Mouse (Mus musculus) intestine, embryonic 15.5 days (tissue): Measurements from ENCODE around the gene Pfkfb2. TPM values are rescaled to one million over a fixed set of nuclear protein-coding genes. Genes with fewer than 3 reads are reported as not detected.

ENCODE experiments used
- ATAC-seq: fragments of 200-750 bp; cut with Nextera tagmentation; 2 replicates; pipeline ENCODE4 v1.8.0; 2017; ENCODE audit warnings: moderate TSS enrichment, moderate library complexity
- H3K27ac ChIP-seq: fragments of 300-500 bp; sonication (generic); 2 replicates; pipeline ENCODE4 v1.5.1; 2015; ENCODE audit warnings: mild to moderate bottlenecking, inconsistent platforms
- H3K27me3 ChIP-seq: fragments of 300-500 bp; sonication (generic); replicated peaks from 2 replicates; pipeline ENCODE4 v1.6.1; 2015; ENCODE audit warnings: inconsistent platforms
- H3K36me3 ChIP-seq: fragments of 300-500 bp; sonication (generic); 2 replicates; pipeline ENCODE4 v1.6.1; 2015; ENCODE audit warnings: inconsistent platforms
- H3K4me1 ChIP-seq: fragments of 300-500 bp; sonication (generic); replicated peaks from 2 replicates; pipeline ENCODE4 v1.6.1; 2015; ENCODE audit warnings: inconsistent platforms
- H3K4me2 ChIP-seq: fragments of 300-500 bp; sonication (generic); replicated peaks from 2 replicates; pipeline ENCODE4 v1.6.1; 2015; ENCODE audit warnings: mild to moderate bottlenecking, inconsistent platforms
- H3K4me3 ChIP-seq: fragments of 300-500 bp; sonication (generic); replicated peaks from 2 replicates; pipeline ENCODE4 v1.5.1; 2015; ENCODE audit warnings: inconsistent platforms
- H3K9ac ChIP-seq: fragments of 300-500 bp; sonication (generic); 2 replicates; pipeline ENCODE4 v1.6.1; 2015; ENCODE audit warnings: inconsistent platforms
- H3K9me3 ChIP-seq: fragments of 300-500 bp; sonication (generic); 2 replicates; pipeline ENCODE4 v1.6.1; 2016; ENCODE audit warnings: inconsistent platforms
- WGBS: fragments of 180-500 bp; shearing (Covaris S2); methylation state at CpG from one replicate; pipeline ENCODE4 v1.1.7; 2015; 5-methylcytosine and 5-hydroxymethylcytosine counted together
- polyA plus RNA-seq: library from polyadenylated mRNA; unstranded; fragments of >200 nt; fragmentation: Nextera tagmentation; extraction: Ambion mirVana; gene quantifications from 2 replicates; pipeline ENCODE4 v1.2.1, GENCODE M21; 2015

Gene Pfkfb2
- polyA plus RNA-seq, 1 experiment from 2014 or later: 11.2 TPM

DNA sequence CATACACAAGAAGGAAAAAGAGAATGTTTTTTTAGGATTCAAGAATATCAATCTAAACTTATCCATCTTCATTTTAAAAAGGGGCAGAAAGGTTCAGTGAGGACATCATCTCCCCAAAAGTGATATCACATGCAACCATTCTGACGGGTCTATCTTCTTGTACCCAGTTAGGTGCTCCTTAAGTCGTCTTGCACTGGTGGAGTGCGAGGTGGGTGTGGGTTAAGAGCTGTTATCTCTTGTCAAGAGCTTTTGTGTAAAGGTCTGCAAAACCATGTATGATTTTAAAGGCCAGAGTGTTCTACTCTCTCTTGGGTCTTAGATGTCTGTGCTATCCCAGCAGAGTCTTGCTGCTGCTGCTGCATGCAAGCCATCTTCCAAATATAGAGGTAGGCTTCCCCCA lies 17.8 kb upstream of the Pfkfb2 start:
- Histone ChIP-seq H3K9me3 (no peaks in the 10 kb centered on the region), H3K4me1 (no peaks in the 10 kb centered on the region; the same call in 1 of the 2 replicates), H3K27me3 (no peaks in the 10 kb centered on the region), H3K9ac (no peak overlapping the region), H3K27ac (no peak overlapping the region), H3K36me3 (no peaks in the 10 kb centered on the region), H3K4me2 (no peak overlapping the region), H3K4me3 (no peak overlapping the region)
- no peak for ATAC-seq
- WGBS: 75% methylated on average over 3 of the region's 3 CpGs

DNA sequence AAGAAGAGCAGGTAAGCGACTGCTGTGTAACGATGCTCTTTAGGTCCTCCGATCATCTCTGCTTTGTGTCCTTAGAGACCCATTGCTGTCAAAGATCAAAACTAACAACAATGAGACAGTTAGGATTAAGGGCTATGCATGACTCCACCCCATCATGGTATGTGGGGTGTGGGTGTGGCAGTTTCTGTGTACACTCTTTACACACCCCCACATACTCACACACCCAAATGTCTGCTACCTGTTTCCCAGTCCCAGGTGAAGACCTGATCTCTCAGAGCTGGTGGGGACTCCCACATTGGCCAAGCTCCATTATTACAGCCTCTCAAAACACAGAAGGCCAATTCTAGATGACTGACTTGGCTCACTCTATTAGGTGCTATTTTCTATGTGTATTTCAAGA lies 16.5 kb upstream of the Pfkfb2 start:
- Histone ChIP-seq H3K4me2 (no peak overlapping the region), H3K4me1 (peaks cover 10% of the 10 kb centered on the region; the same call in 1 of the 2 replicates), H3K36me3 (no peaks in the 10 kb centered on the region), H3K4me3 (no peak overlapping the region), H3K9me3 (no peaks in the 10 kb centered on the region), H3K27me3 (no peaks in the 10 kb centered on the region), H3K9ac (no peak overlapping the region), H3K27ac (no peak overlapping the region)
- ATAC-seq: peak; percentile 42; the same call in 1 of the 2 replicates
- WGBS: 99% methylated on average over 3 of the region's 3 CpGs

DNA sequence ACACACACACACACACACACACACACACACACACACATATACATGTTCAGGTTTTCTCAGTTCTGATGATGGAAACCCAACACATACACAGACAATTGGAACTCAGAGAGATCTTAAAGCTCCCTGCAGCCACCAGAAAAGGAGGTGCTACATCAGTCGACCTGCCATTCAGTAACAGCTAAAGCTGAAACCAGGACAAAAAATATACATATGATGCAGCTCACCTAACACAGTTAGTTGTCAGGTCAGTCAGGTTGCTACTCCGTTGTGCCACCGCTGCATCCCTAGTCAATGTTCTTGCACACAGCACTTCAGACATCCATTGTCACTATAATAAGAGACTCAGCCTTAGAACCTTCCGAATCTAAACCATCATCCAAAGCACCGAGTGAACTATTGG lies 15.9 kb upstream of the Pfkfb2 start:
- no peak overlapping the region for H3K4me3 ChIP-seq
- H3K9ac ChIP-seq: no peak overlapping the region
- H3K4me2 ChIP-seq: no peak overlapping the region
- no peaks in the 10 kb centered on the region for H3K9me3 ChIP-seq
- H3K27me3 ChIP-seq: no peaks in the 10 kb centered on the region
- ATAC-seq: no peak
- WGBS: 87% methylated on average over 5 of the region's 5 CpGs
- peaks cover 16% of the 10 kb centered on the region; the same call in 1 of the 2 replicates for H3K4me1 ChIP-seq
- H3K27ac ChIP-seq: no peak overlapping the region
- no peaks in the 10 kb centered on the region for H3K36me3 ChIP-seq

DNA sequence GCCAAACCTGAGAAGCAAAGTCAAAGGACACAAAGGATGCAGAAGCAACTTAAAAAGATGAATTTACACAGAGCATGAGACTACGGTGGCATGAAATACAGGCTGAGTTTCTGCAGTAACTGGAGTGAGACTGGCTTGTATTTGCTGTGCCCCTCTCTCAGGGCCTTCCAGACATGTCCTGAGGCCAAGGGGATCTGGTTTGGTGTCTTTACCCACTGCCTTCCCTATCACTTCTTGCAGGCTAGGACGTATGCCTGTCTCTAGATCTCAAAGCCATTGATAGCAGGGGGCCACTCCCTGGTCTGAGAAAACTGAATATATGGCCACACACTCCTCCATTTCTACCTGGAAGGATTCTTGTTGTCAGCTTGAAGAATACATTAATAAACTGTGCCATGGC lies 15.2 kb upstream of the Pfkfb2 start:
- Histone ChIP-seq H3K27me3 (no peaks in the 10 kb centered on the region), H3K9ac (no peak overlapping the region), H3K27ac (no peak overlapping the region), H3K4me1 (peaks cover 16% of the 10 kb centered on the region; the same call in 1 of the 2 replicates), H3K4me3 (no peak overlapping the region), H3K9me3 (no peaks in the 10 kb centered on the region), H3K4me2 (no peak overlapping the region), H3K36me3 (no peaks in the 10 kb centered on the region)
- WGBS: 65% methylated on average over 2 of the region's 2 CpGs
- ATAC-seq: peak; percentile 26; the same call in 1 of the 2 replicates

DNA sequence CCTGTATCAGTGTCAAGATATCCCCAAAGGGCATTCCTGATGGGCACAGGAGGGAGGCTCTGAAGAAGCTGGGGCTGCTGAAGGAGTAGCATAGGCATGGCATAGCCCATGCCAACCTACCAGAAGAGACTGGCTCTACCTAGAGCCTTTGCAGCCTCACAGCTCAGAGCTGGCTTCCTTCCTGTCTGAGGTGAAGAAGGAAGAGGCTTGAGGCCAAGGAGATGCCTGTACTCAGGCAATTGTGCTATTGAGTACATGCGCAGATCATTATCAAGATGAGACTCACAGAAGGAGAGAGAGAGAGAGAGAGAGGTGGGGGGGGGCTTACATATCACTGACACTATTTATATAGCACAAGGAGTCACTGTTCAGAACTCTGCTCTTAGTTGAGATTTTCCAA lies 14.7 kb upstream of the Pfkfb2 start:
- H3K36me3 ChIP-seq: no peaks in the 10 kb centered on the region
- no peak overlapping the region for H3K4me3 ChIP-seq
- H3K27ac ChIP-seq: peak overlapping the region; percentile 1; the same call in 1 of the 2 replicates
- no peak overlapping the region for H3K9ac ChIP-seq
- no peaks in the 10 kb centered on the region for H3K9me3 ChIP-seq
- WGBS: 59% methylated on average over 1 of the region's 1 CpGs
- peaks cover 16% of the 10 kb centered on the region; the same call in 1 of the 2 replicates for H3K4me1 ChIP-seq
- 0 out of 2 replicates have a peak, but pooled peaks have one; percentile 21 for ATAC-seq
- no peak overlapping the region for H3K4me2 ChIP-seq
- no peaks in the 10 kb centered on the region for H3K27me3 ChIP-seq

DNA sequence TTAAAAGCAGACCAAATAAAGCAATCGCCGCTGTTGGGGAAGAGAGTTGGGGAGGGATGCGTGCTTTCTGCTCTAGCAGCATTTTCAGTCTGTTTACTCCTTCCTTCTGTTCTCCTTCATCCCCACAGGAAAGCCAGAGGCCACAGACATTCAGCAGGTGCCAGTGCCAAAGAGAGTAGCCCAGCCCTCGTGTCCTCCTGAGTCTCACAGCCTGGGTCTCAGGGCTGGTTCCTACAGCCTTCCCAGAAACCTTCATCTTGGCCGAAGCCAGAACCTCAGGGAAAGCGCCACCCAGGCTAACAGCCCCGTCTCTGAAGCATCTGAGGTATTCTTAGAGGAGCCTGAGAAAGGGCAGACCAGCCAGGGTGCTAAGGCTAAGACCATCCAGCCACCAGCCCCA lies 13.1 kb upstream of the Pfkfb2 start:
- Histone ChIP-seq H3K27me3 (no peaks in the 10 kb centered on the region), H3K4me2 (no peak overlapping the region), H3K36me3 (no peaks in the 10 kb centered on the region), H3K9ac (no peak overlapping the region), H3K9me3 (no peaks in the 10 kb centered on the region), H3K4me3 (no peak overlapping the region), H3K4me1 (peaks cover 21% of the 10 kb centered on the region; the same call in 1 of the 2 replicates), H3K27ac (no peak overlapping the region)
- ATAC-seq: no peak
- WGBS: 81% methylated on average over 7 of the region's 7 CpGs

DNA sequence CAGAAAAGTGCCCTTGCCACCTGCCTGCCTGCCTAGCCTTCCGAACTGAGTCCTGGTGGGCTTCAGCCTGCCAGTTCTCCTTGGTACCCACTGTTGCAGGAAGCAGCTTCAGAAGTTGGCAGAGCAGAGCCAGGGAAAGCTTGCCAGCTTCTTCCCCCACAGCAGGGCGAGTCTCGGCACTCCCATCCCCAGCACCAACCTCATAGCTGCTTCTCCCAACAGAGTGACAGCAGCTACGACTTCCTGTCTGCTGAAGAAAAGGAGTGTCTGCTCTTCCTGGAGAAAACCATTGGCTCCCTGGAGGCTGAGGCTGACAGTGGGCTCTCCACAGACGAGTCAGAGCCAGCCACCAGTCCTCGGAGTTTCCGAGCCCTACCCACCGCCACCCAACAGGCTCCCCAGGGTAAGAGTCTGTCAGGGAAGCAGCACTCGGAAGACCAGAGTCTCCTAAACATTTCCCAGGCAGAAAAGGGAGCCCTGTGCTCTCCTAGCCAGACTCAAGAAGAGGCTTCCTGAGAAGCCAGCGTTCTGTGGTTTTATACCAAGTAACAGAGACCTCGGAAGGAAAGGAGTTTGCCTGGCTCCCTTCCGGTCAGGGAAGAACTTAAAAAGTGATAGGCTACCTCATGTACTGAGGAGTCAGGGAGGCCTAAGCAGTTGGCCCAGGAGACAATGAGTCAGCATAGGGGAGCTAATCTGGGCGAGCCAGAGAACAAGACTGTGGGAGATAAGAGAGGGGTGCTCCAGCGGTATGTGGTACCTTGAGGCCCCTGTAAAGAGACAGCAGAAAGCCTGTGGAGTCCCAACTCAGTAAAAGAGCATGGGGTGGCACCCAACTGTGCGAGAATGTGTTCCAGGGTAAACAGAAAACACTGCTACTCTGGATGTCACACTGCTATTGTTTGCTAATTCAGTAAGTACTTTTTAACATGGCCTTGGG lies 12.0 kb upstream of the Pfkfb2 start:
- Histone ChIP-seq H3K27me3 (no peaks in the 10 kb centered on the region), H3K27ac (peak overlapping the region; percentile 20), H3K4me2 (no peak overlapping the region), H3K4me3 (no peak overlapping the region), H3K4me1 (peaks cover 21% of the 10 kb centered on the region; the same call in 1 of the 2 replicates), H3K9ac (no peak overlapping the region), H3K9me3 (no peaks in the 10 kb centered on the region), H3K36me3 (no peaks in the 10 kb centered on the region)
- peak; percentile 54; the same call in 1 of the 2 replicates for ATAC-seq
- 48% methylated on average over 15 of the region's 15 CpGs for WGBS

DNA sequence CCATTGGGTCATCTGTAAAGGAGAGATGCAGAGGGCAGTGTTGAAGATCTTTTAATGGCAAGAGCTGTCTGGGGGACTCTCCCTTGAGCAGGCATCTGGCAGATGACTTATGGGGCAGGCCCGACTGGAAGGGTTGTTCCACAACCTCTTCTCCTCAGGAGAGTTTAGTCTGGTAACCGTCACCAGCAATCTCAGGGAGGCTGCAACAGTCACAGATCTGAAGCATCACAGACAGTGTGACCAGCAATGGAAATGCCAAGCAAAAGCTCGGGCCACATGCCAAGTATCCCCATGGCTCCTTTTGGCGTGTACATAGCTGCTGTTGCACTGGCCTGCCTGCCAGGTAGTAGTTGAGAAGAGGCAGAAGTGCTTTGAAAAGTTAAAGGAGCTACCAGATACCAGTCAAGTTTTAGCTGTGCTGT lies 11.2 kb upstream of the Pfkfb2 start:
- no peak for ATAC-seq
- Histone ChIP-seq H3K27me3 (no peaks in the 10 kb centered on the region), H3K9ac (no peak overlapping the region), H3K4me2 (no peak overlapping the region), H3K36me3 (no peaks in the 10 kb centered on the region), H3K27ac (no peak overlapping the region), H3K4me1 (peaks cover 21% of the 10 kb centered on the region; the same call in 1 of the 2 replicates), H3K4me3 (no peak overlapping the region), H3K9me3 (no peaks in the 10 kb centered on the region)
- WGBS: 45% methylated on average over 4 of the region's 4 CpGs

DNA sequence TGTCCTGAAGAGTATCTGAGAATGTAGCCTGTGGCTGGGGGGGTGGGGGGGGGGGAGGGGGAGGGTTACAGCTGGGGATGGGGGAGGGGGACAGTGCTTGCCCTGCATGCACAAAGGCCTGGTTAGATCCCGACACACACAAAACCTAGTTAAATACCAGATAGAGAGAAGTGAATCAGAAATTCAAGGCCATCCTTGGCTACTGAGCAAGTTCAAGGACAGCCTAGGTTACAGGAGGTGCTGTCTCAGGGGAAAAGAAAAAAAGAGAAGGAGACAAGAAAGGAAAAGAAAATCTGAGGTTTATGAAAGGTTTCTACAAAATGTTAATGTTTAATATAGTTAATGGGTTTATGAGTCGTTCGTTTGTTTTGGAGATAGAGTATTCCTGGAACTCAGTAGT lies 10.6 kb upstream of the Pfkfb2 start:
- no peak for ATAC-seq
- 0 out of 2 replicates have a peak overlapping the region, but pooled peaks have one; percentile 9 for H3K4me2 ChIP-seq
- WGBS: 52% methylated on average over 3 of the region's 3 CpGs
- H3K27me3 ChIP-seq: no peaks in the 10 kb centered on the region
- H3K36me3 ChIP-seq: no peaks in the 10 kb centered on the region
- no peaks in the 10 kb centered on the region for H3K9me3 ChIP-seq
- no peak overlapping the region for H3K9ac ChIP-seq
- H3K27ac ChIP-seq: 0 out of 2 replicates have a peak overlapping the region, but pooled peaks have one; percentile 22
- no peak overlapping the region for H3K4me3 ChIP-seq
- peaks cover 21% of the 10 kb centered on the region; the same call in 1 of the 2 replicates for H3K4me1 ChIP-seq

DNA sequence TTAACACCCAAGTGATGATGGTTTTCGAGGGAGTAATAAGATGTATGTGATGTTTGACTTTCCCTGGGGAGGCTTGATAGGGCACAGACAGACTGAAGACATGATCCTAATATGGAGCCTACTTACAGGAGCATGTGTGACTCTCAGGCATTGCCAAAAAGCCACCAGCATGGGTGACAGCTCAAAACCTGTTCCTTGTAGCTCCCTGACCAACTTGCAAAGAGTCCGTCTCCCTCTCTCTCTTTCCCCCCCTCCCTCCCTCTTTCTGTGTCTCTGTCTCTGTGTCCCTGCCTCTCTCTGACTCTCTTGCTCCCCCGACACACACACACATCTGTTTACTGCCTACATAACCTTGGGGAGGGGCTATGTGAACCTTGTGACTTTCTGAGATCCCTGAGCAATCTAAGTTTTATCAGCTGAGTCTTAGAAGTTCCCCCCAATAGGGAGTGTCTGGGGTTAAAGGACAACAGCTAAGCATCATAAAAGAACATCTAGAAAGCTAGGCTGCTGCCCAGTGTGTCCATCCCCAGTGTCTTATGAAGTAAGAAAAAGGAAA lies 9.6 kb upstream of the Pfkfb2 start:
- peaks cover 21% of the 10 kb centered on the region; the same call in 1 of the 2 replicates for H3K4me1 ChIP-seq
- 44% methylated on average over 3 of the region's 3 CpGs for WGBS
- no peaks in the 10 kb centered on the region for H3K36me3 ChIP-seq
- ATAC-seq: peak; percentile 52
- H3K9ac ChIP-seq: no peak overlapping the region
- 0 out of 2 replicates have a peak overlapping the region, but pooled peaks have one; percentile 18 for H3K4me2 ChIP-seq
- H3K4me3 ChIP-seq: no peak overlapping the region
- peak overlapping the region; percentile 55 for H3K27ac ChIP-seq
- no peaks in the 10 kb centered on the region for H3K27me3 ChIP-seq
- H3K9me3 ChIP-seq: no peaks in the 10 kb centered on the region

DNA sequence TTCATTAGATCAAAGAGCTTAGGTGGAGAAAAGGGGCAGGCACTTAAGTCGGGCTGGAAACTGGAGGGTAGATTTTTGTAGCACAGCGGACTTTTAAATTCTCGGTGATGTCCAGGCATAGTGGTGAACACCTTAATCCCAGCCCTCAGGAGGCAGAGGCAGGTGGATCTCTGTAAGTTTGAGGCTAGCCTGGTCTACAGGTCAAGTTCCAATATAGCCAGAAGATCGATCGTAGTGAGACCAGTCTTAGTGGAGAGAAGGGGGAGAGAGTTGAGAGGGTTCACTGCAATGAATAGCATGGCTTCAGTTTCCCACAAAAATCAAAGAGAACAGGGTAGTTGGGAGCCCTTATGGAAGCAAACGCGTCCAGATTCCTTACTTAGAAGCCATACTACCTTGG lies 8.9 kb upstream of the Pfkfb2 start:
- no peaks in the 10 kb centered on the region for H3K36me3 ChIP-seq
- peak overlapping the region; percentile 55 for H3K27ac ChIP-seq
- no peak overlapping the region for H3K9ac ChIP-seq
- peaks cover 21% of the 10 kb centered on the region; the same call in 1 of the 2 replicates for H3K4me1 ChIP-seq
- H3K9me3 ChIP-seq: no peaks in the 10 kb centered on the region
- H3K27me3 ChIP-seq: no peaks in the 10 kb centered on the region
- H3K4me2 ChIP-seq: peak overlapping the region; percentile 40; the same call in 1 of the 2 replicates
- 81% methylated on average over 7 of the region's 7 CpGs for WGBS
- H3K4me3 ChIP-seq: no peak overlapping the region
- ATAC-seq: no peak

DNA sequence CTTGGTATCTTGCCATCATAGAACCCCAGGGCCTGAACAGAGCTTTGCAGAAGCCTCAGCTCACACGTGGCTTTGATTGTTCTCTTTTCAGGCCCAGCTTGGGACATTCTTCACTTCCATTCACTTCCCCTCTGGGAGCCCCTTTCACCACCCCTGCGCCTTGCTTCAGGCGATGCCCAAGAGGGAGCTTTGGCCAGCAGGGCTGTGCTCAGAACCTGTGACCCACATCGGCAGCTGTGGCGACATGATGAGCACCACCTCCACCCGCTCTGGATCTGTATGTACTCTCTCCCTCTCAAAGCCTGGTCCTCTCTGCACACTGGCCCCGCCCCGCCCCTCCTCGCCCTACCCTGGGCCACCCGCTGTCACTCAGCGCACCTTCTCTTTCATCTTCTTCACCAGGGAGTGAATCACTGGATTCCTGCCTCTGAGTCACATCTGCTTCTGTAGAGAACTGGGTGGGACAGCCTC lies 8.4 kb upstream of the Pfkfb2 start:
- ATAC-seq: peak; percentile 52
- H3K9ac ChIP-seq: no peak overlapping the region
- no peak overlapping the region for H3K4me3 ChIP-seq
- 31% methylated on average over 11 of the region's 11 CpGs for WGBS
- H3K27me3 ChIP-seq: no peaks in the 10 kb centered on the region
- peak overlapping the region; percentile 40 for H3K4me2 ChIP-seq
- peak overlapping the region; percentile 66 for H3K27ac ChIP-seq
- no peaks in the 10 kb centered on the region for H3K36me3 ChIP-seq
- H3K9me3 ChIP-seq: no peaks in the 10 kb centered on the region
- peaks cover 21% of the 10 kb centered on the region; the same call in 1 of the 2 replicates for H3K4me1 ChIP-seq
